Mouse (Mus musculus) ovary, adult 18-20 months (tissue): ENCODE results near the gene Wdr91.

Experiments
- DNase-seq: peaks from one replicate; pipeline ENCODE4 v3.0.0; 2022; ENCODE audit warnings: low spot score, mixed read lengths

Gene Wdr91

DNA sequence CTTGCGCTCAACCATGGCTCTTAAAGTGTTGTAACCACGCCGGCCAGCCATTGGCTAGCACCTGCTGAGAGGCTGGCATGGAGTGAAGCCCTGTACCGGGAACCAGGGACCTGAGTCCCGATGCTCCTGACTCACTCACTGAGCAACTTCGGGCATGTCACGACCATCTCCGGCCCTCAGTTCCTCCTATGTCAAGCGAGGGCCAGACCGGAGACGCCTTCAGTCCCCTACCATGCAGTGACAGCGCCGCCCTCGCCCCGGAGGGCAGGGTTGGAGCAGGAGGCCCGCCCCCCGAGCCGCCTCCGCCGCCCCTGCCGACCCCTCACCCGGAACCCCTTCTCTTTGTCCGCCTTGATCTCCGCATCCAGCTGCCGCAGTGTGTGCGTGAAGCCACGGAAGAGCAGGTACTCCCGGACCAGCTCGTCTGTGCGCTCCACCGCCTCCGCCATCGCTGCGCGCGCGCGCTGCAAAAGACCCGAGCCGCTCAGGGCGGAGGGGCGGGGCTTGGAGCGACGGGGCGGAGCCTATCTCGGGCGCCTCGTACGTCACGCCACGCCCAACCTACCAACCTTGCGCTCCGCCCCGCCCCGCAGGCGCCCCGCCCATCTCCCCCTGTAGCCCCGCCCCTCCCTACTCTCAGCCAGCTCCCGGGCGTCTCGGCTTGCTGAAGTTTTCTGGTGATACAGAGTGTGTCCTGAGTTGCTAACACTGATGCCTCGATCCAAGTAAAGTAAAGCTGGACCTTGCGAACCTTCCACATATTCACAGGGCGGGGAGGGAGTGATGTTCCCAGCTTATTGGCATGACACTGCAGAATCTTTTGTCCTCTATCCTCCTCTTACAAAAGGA is at the start of gene Wdr91:
TSS of gene Wdr91 (minus strand) at position 506 of the 849 bp plus-strand sequence.
- peak; percentile 82 for DNase-seq

GRCm38 (mm10) chr6:34959131-34959530 is 48.5 kb upstream of the Wdr91 start:
- DNase-seq, result no peak

DNA sequence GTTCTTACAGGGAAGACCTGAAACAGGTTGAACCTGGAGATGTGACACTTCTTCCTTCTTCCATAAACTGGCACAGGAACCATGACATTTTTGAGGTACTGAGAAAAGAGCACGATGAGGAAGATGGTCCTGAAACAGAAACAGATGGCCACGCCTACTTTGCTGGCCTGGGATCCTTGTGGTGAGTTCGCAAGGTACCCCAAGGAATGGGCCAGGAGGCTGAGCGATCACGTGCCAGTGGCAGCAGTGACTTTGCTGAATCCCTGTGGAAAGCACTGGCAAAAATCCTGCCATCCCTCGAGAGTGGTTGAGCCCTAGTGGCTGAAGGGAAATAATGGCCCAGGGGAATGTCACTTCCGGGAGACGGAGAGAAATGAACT is 45.2 kb upstream of the Wdr91 start:
- DNase-seq, result no peak

- DNase-seq, result no peak
Measured at GRCm38 (mm10) chr6:34954926-34955861, 44.5 kb upstream of the Wdr91 start.

DNA sequence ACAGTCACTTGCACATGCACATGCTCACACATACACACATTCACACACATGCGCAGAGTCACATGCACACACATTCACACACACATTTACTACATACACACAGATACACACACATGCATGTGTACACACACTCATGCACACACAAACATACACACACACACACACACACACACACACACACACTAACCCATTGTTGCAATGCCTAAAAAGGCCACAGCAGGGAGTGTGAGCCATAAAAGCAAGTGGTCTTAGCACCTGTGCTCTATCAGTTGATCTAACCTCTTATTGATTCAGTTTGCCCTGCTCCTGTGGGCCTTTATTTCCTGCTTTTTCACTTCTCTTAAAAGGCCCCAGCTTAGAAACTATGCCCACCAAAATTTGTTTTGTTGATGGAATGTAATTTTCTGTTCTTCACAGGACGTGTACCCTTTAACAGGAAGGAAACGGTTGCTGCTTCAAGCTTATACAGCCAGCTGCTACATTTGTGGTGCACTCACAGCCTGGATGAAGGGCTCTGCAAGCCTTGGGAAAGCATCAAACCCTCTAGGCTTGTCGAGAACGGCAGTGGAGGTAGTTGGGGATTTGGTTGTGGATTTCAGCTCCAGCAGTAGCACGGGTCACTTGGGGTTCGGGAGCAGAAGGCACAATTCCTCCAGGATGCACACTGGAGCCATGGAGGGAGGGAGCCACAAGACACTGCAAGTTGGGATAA is 41.4 kb upstream of the Wdr91 start:
- no peak for DNase-seq

- no peak for DNase-seq
Measured at GRCm38 (mm10) chr6:34951518-34951917, 40.8 kb upstream of the Wdr91 start.

DNA sequence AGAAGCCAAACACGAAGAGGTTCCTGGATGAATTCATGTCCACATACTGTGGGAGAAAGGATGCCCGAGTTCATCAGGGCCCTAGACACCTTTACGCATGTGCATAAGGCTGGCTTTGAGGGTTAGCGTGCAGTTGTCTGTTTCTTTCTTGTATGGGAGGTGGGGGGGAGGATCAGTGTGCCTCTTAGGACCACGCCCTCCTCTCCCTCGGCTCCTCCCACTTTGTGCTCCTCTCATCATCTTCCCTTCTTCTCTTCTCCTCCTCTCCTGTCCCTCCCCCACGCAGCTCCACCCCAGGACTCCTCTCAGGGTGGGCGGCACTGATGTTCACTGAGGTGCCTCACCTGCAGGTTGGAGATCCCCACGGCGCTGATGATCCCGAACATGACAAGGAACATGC is 37.8 kb upstream of the Wdr91 start:
- DNase-seq, result no peak

DNA sequence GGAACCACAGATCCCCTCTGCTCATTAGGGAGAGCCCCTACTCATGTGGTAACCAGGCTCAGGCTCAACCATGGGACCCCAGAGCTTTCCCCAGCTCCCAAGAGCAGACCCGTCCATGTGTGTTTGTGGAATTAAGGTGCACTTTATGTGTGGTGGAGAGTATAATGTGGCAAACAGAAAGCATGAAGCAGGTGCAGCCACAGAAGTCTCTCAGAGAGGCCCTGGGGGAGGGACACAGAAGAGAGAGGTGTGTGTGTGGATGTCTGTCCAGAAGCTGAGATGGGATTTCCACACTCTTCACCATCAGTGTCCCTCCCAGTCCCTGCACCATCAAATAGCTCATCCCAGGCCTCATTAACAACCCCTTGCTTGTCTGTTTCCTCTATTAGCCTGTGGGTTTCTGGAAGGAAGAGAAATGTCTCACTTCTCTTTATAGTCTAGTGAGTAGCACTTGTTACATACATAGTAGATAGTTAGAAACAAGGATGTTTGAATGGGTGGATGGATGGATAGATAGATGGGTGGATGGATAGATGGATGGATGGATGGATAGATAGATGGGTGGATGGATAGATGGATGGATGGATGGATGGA is 35.9 kb upstream of the Wdr91 start:
- DNase-seq, result no peak

DNA sequence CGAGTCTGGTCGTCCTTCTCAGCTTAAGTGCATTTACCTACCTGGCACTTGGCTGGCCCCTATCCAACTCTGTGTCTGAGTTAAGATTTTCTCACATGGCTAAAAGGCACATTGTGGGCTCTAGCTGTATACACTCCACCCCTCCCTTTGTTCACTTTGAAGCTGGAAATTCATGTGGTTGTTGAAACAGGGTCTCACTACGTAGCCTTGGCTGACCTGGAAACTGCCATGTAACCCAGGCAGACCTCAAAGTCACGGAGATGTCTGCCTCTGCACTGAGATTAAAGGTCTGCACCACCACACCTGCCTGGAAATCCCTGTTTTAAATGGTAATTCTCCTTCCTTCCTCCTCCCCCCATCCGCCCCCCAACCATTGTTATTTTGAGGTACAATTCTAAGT is 32.8 kb upstream of the Wdr91 start:
- DNase-seq, result no peak

DNA sequence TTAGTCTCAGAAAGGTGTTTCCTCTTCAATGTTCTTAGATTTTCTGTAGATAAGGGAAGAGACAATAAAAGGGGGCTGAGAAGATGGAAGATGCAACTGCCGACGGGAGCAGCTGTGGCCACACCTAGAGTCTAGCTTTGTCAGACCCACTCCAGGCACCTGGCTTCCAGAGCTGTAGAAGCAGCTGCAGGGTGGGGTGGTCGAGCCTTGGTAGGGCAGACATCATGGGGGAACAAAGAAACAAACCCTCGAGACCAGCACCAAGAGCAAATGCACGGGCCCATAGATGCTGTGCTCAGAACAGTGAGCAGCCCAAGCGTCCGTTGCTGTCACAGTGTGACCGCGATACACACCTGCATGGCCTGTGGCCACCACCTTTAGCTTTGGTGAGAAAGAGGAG is 31.8 kb upstream of the Wdr91 start:
- DNase-seq, result no peak

DNA sequence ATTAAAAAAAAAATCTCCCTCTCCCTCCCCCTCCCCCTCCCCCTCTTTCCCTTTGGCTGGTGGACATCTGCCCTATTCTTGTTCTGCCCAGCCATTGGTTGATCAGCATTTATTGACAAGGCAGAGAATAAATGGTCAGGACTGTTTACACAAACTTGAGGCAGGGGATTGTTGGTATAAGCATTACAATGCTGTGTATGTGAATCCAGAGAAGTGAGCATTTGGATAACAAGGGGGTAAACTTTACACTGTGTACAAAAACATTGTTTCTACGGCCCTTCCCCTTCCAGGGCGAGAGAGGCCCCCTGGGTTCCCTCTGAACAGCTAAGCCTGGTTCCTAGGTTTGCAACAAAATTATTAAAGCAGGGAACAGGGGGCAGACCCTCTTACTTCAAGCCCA is 30.8 kb upstream of the Wdr91 start:
- DNase-seq, result no peak

DNA sequence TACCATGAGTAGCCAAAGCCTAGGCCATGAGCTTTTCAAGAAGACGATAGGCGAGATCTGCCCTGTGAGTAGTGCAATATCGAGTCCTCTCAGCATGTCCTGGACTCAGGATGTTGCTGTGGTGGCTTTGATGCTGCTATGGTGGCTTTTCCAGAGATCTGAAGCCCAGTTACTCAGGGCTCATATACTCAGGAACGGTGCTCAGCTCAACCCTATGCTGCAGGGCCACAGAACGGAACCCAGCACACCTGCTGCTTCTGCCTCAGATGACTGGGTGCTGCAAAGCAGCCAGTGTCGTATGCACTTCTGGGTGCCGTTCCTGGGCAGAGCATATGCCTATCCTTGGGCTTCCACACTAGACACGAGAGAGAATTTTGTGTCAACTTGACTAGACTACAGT is 28.8 kb upstream of the Wdr91 start:
- no peak for DNase-seq

DNA sequence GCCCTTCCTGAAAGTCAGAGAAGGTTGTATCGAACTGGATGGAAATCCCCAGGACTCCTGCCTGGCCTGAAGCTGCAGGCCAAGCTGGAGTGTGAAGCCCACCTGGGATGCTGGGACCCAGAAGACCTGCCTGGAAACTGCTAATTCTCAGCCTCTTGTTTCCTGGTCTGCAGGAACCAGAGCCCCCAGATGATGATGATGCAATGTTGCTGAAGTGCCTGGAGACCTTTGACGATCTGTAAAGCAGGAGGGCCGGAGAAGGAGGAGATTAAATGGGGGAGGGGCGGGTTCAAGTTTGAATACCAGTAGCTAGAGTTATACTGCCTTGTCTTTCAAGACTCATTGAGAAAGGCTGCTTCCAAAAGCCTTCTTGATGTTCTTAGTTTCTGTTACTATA is 28.3 kb upstream of the Wdr91 start:
- DNase-seq, result no peak

DNA sequence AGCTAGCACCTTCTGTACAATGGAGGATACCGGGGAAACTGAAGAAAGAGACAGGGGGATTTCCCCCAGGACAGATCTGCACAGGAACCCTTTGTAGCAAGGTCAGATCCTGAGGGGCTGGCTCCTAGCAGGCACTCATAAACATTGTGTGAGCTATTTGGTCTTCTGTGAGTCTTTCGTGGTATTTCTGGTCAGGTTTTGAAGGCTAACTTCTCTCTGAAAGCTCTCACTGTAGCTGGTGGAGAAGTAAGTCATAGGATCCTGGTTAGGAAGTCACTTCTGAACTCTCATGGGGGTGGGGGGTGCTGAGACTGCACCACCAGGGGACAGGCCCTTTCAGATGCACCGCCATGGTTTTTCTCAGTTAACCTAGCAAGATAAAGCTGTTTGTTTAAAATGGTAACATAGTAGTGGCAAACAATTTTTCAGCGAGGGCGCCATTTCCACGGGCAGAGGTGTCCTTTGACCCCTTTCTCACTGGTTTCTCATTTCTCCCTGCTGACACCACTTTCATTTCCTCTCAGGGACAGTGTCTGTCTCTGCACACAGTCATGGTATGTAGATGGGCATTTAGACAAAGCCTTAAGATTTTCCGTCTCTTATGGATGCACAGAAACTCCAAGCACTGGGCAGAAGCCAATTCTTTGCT is 27.7 kb upstream of the Wdr91 start:
- DNase-seq, result no peak

- DNase-seq, result no peak
Measured at GRCm38 (mm10) chr6:34936743-34937142, 26.1 kb upstream of the Wdr91 start.

- DNase-seq, result no peak
Measured at GRCm38 (mm10) chr6:34932633-34933032, 22.0 kb upstream of the Wdr91 start.

GRCm38 (mm10) chr6:34927594-34927993 is 16.9 kb upstream of the Wdr91 start:
- DNase-seq, result no peak

GRCm38 (mm10) chr6:34927156-34927555 is 16.5 kb upstream of the Wdr91 start:
- DNase-seq, result no peak

- no peak for DNase-seq
Measured at GRCm38 (mm10) chr6:34921941-34922340, 11.3 kb upstream of the Wdr91 start.

DNA sequence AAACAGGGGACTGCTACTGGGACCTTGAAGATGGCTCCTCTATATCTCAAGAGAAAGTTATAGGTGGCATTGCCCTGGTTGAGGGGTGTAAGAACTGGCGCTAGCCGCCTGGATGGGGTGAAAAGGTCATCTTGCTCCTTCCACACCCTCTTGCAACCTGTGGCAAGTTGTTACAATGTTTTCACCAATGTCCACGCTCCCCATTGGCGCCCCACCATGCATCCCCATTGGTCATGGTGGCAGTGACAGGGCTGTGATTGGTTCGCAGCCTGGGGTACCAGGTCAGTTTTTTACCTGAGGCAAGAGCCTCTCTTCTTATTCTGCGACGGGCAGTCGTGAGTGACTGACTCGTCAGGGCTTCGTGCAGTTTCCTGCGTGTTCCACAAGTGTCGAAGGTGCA is 10.0 kb upstream of the Wdr91 start:
- DNase-seq, result no peak

DNA sequence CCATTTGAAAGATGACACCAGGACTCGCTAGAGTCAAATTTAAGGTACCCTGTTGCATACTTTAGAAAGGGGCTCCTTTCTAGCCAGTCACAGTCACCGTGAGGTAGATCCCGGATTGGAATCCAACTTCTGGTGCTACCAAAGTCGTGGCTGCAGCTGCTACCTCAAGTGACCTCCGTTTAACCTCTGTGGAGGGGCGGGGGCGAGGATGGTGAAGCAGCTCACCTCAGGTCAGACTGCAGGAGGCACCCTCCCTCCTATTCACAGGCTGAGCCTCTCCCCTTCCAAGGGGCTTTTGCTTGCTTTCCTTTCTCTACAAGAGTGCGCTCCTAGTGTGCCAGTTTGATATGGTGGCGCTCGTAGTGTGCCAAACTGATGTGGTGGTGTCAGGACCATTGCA is 9.3 kb upstream of the Wdr91 start, which contains the start of gene Stra8:
TSS of gene Stra8 (plus strand) at position 208 of the 400 bp plus-strand sequence.
- DNase-seq, result no peak
